Mouse (Mus musculus): ENCODE measurements around the gene Hid1. TPM values are rescaled to one million over a fixed set of nuclear protein-coding genes. Genes with fewer than 3 reads are reported as not detected.

Gene Hid1
- polyA plus RNA-seq, 1 experiment from 2014 or later = 9.6 TPM

- peaks cover 27% of the 10 kb centered on the region for H3K27me3 ChIP-seq
- no peak overlapping the region for H3K27ac ChIP-seq (replicated peaks)
- H3K9ac ChIP-seq = no peak overlapping the region
- no peak for ATAC-seq (ENCODE audit: insufficient number of reproducible peaks, low FRiP score, low TSS enrichment, low read depth)
- 9% methylated on average over 8 of the region's 8 CpGs for WGBS
- no peaks in the 10 kb centered on the region for H3K9me3 ChIP-seq (replicated peaks)
- 0 out of 2 replicates have a peak, but pooled peaks cover 6% of the 10 kb centered on the region for H3K4me1 ChIP-seq
- H3K36me3 ChIP-seq = no peaks in the 10 kb centered on the region
- H3K4me3 ChIP-seq (replicated peaks) = no peak overlapping the region
- H3K4me2 ChIP-seq (replicated peaks) = no peak overlapping the region
These were observed 13.4 kb downstream of the Hid1 start for GRCm38 (mm10) chr11:115354183-115354582.

GRCm38 (mm10) chr11:115353375-115353774 lies 14.2 kb downstream of the Hid1 start:
- Histone ChIP-seq H3K9ac (no peak overlapping the region), H3K27me3 (peaks cover 27% of the 10 kb centered on the region), H3K4me1 (no peaks in the 10 kb centered on the region), H3K4me2 (replicated peaks) (no peak overlapping the region), H3K27ac (replicated peaks) (no peak overlapping the region), H3K4me3 (replicated peaks) (no peak overlapping the region), H3K36me3 (no peaks in the 10 kb centered on the region), H3K9me3 (replicated peaks) (no peaks in the 10 kb centered on the region)
- ATAC-seq (ENCODE audit: insufficient number of reproducible peaks, low FRiP score, low TSS enrichment, low read depth) = no peak
- 88% methylated on average over 5 of the region's 5 CpGs for WGBS

DNA sequence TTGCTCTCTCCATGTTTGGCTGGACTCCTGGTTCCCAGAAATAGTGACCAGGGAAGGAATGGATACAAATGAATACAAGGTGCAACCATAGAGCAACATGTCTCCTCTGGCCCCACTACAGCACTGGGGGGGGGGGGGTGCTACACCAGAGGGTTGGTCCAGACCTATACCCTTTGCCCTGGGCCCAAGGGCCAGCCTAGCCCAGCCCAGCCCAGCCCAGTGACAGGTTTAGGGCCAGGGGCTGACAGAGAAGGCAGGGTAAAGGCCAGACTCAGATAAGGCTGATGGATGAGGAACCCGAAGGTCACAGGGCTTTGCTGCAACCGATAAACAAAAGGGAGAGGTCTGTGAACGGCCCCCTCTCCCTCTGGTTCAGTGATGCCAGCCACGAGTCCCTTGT lies 17.6 kb downstream of the Hid1 start:
- no peaks in the 10 kb centered on the region for H3K9me3 ChIP-seq (replicated peaks)
- no peak overlapping the region for H3K4me3 ChIP-seq (replicated peaks)
- no peak overlapping the region for H3K9ac ChIP-seq
- no peak overlapping the region for H3K4me2 ChIP-seq (replicated peaks)
- H3K36me3 ChIP-seq = no peaks in the 10 kb centered on the region
- peaks cover 27% of the 10 kb centered on the region for H3K27me3 ChIP-seq
- no peak overlapping the region for H3K27ac ChIP-seq (replicated peaks)
- peaks cover 19% of the 10 kb centered on the region for H3K4me1 ChIP-seq
- WGBS = 68% methylated on average over 4 of the region's 4 CpGs
- ATAC-seq (ENCODE audit: insufficient number of reproducible peaks, low FRiP score, low TSS enrichment, low read depth) = no peak

GRCm38 (mm10) chr11:115348681-115349248 lies 18.8 kb downstream of the Hid1 start:
- Histone ChIP-seq H3K9ac (no peak overlapping the region), H3K4me1 (peaks cover 22% of the 10 kb centered on the region), H3K4me3 (replicated peaks) (no peak overlapping the region), H3K27me3 (peaks cover 33% of the 10 kb centered on the region), H3K27ac (replicated peaks) (no peak overlapping the region), H3K9me3 (replicated peaks) (no peaks in the 10 kb centered on the region), H3K36me3 (no peaks in the 10 kb centered on the region), H3K4me2 (replicated peaks) (no peak overlapping the region)
- 57% methylated on average over 17 of the region's 17 CpGs for WGBS
- ATAC-seq (ENCODE audit: insufficient number of reproducible peaks, low FRiP score, low TSS enrichment, low read depth) = no peak

DNA sequence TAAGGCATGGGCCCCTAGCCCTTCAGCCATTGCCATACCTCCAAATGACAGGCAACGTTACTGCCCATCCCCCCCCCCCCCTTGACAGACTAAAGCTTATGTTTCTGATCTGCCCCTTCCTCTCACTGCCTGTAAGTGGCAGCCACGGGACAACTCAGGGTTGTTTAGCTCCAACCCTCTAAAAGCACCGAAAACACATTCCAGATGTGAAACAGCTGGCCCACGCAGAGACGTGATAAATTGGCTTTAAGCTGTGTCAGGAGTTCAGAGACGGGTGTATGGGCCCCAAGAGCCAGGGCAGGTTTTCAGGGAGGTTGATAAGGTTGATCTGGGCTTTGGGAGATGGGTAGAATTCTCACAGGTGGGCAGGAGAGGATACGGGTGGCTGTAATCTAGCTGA lies 22.0 kb downstream of the Hid1 start:
- no peak for ATAC-seq (ENCODE audit: insufficient number of reproducible peaks, low FRiP score, low TSS enrichment, low read depth)
- peaks cover 22% of the 10 kb centered on the region for H3K4me1 ChIP-seq
- H3K9me3 ChIP-seq (replicated peaks) = no peaks in the 10 kb centered on the region
- H3K4me2 ChIP-seq (replicated peaks) = no peak overlapping the region
- H3K9ac ChIP-seq = no peak overlapping the region
- 9% methylated on average over 7 of the region's 7 CpGs for WGBS
- no peaks in the 10 kb centered on the region for H3K36me3 ChIP-seq
- H3K27me3 ChIP-seq = peaks cover 26% of the 10 kb centered on the region
- H3K4me3 ChIP-seq (replicated peaks) = no peak overlapping the region
- no peak overlapping the region for H3K27ac ChIP-seq (replicated peaks)

- no peak overlapping the region for H3K9ac ChIP-seq
- H3K9me3 ChIP-seq (replicated peaks) = no peaks in the 10 kb centered on the region
- H3K27me3 ChIP-seq = peaks cover 28% of the 10 kb centered on the region
- H3K4me3 ChIP-seq (replicated peaks) = no peak overlapping the region
- H3K4me2 ChIP-seq (replicated peaks) = no peak overlapping the region
- no peaks in the 10 kb centered on the region for H3K36me3 ChIP-seq
- H3K4me1 ChIP-seq = peaks cover 22% of the 10 kb centered on the region
- no peak for ATAC-seq (ENCODE audit: insufficient number of reproducible peaks, low FRiP score, low TSS enrichment, low read depth)
- no peak overlapping the region for H3K27ac ChIP-seq (replicated peaks)
- WGBS = 9% methylated on average over 12 of the region's 12 CpGs
These were observed 22.6 kb downstream of the Hid1 start for GRCm38 (mm10) chr11:115344967-115345366.

- Histone ChIP-seq H3K9ac (no peak overlapping the region), H3K4me2 (replicated peaks) (no peak overlapping the region), H3K9me3 (replicated peaks) (no peaks in the 10 kb centered on the region), H3K27me3 (peaks cover 33% of the 10 kb centered on the region), H3K27ac (replicated peaks) (no peak overlapping the region), H3K4me1 (peaks cover 21% of the 10 kb centered on the region), H3K4me3 (replicated peaks) (no peak overlapping the region), H3K36me3 (no peaks in the 10 kb centered on the region)
- WGBS = 59% methylated on average over 6 of the region's 6 CpGs
- ATAC-seq (ENCODE audit: insufficient number of reproducible peaks, low FRiP score, low TSS enrichment, low read depth) = no peak
These were observed 25.7 kb downstream of the Hid1 start for GRCm38 (mm10) chr11:115341866-115342265.

DNA sequence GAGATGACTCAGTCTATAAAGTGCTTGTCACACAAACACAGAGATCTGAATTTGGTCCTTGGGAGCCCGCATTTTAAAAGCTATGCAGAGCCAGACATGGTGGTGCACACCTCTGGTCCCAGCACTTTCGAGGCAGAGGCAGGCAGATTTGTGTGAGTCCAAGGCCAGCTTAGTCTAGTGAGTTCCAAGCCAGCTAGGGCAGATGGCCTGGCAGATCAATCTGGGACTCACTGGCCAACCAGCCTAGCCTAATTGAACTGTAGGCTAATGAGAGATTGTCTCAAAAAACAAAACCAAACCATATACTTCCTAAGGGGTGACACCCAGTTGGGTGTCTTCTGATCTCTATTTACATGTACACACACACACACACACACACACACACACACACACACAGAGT lies 26.3 kb downstream of the Hid1 start:
- peaks cover 36% of the 10 kb centered on the region for H3K27me3 ChIP-seq

GRCm38 (mm10) chr11:115337826-115338225 lies 29.7 kb downstream of the Hid1 start:
- Histone ChIP-seq H3K4me2 (replicated peaks) (no peak overlapping the region), H3K9me3 (replicated peaks) (no peaks in the 10 kb centered on the region), H3K9ac (no peak overlapping the region), H3K27ac (replicated peaks) (no peak overlapping the region), H3K27me3 (peaks cover 60% of the 10 kb centered on the region), H3K4me1 (peaks cover 7% of the 10 kb centered on the region; the same call in 1 of the 2 replicates), H3K36me3 (no peaks in the 10 kb centered on the region), H3K4me3 (replicated peaks) (no peak overlapping the region)
- ATAC-seq (ENCODE audit: insufficient number of reproducible peaks, low FRiP score, low TSS enrichment, low read depth) = no peak
- WGBS = 50% methylated on average over 1 of the region's 1 CpGs

More for the DNA sequence above, 26.3 kb downstream of the Hid1 start:
- Histone ChIP-seq H3K27ac (replicated peaks) (no peak overlapping the region), H3K4me3 (replicated peaks) (no peak overlapping the region), H3K4me2 (replicated peaks) (no peak overlapping the region), H3K36me3 (no peaks in the 10 kb centered on the region), H3K4me1 (peaks cover 15% of the 10 kb centered on the region), H3K9me3 (replicated peaks) (no peaks in the 10 kb centered on the region), H3K9ac (no peak overlapping the region)
- no peak for ATAC-seq (ENCODE audit: insufficient number of reproducible peaks, low FRiP score, low TSS enrichment, low read depth)
- 78% methylated on average over 2 of the region's 2 CpGs for WGBS

- Histone ChIP-seq H3K27me3 (peaks cover 65% of the 10 kb centered on the region), H3K4me2 (replicated peaks) (no peak overlapping the region), H3K27ac (replicated peaks) (no peak overlapping the region), H3K36me3 (no peaks in the 10 kb centered on the region), H3K9me3 (replicated peaks) (no peaks in the 10 kb centered on the region), H3K4me3 (replicated peaks) (no peak overlapping the region), H3K9ac (no peak overlapping the region), H3K4me1 (peaks cover 7% of the 10 kb centered on the region; the same call in 1 of the 2 replicates)
- no peak for ATAC-seq (ENCODE audit: insufficient number of reproducible peaks, low FRiP score, low TSS enrichment, low read depth)
- 41% methylated on average over 3 of the region's 3 CpGs for WGBS
These were observed 30.2 kb downstream of the Hid1 start for GRCm38 (mm10) chr11:115337350-115337749.

- Histone ChIP-seq H3K4me2 (replicated peaks) (no peak overlapping the region), H3K9me3 (replicated peaks) (no peaks in the 10 kb centered on the region), H3K9ac (no peak overlapping the region), H3K27me3 (peaks cover 74% of the 10 kb centered on the region), H3K36me3 (no peaks in the 10 kb centered on the region), H3K4me1 (peaks cover 7% of the 10 kb centered on the region; the same call in 1 of the 2 replicates), H3K27ac (replicated peaks) (no peak overlapping the region), H3K4me3 (replicated peaks) (no peak overlapping the region)
- WGBS = 11% methylated on average over 6 of the region's 6 CpGs
- ATAC-seq (ENCODE audit: insufficient number of reproducible peaks, low FRiP score, low TSS enrichment, low read depth) = no peak
These were observed 31.4 kb downstream of the Hid1 start for GRCm38 (mm10) chr11:115336115-115336514.

DNA sequence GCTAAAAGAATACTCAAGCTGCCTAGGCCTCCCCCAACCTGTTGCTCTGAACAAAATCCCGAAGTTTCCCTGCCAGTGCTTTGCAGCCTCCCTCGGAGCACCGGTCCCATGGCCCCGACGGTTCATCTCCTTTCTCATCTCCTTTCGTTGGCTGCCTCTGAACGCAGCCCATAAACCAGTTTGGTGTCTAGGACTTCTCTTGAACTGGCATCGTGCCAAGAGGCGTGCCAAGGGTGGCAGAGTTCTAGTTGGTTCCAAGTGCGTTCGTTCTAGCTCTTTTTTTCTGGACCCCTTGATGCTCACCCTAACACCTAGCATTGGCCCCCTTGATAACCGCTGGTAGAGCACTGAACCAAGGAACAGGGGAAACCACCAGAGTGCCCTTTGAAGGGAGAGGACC lies 32.3 kb downstream of the Hid1 start:
- no peak overlapping the region for H3K9ac ChIP-seq
- H3K36me3 ChIP-seq = no peaks in the 10 kb centered on the region
- peaks cover 7% of the 10 kb centered on the region; the same call in 1 of the 2 replicates for H3K4me1 ChIP-seq
- no peak for ATAC-seq (ENCODE audit: insufficient number of reproducible peaks, low FRiP score, low TSS enrichment, low read depth)
- H3K9me3 ChIP-seq (replicated peaks) = no peaks in the 10 kb centered on the region
- peaks cover 71% of the 10 kb centered on the region for H3K27me3 ChIP-seq
- H3K4me2 ChIP-seq (replicated peaks) = no peak overlapping the region
- no peak overlapping the region for H3K27ac ChIP-seq (replicated peaks)
- 52% methylated on average over 12 of the region's 12 CpGs for whole genome bisulfite sequencing
- H3K4me3 ChIP-seq (replicated peaks) = no peak overlapping the region

Measured in embryonic facial prominence, embryonic 15.5 days (tissue).